In the genomic region with DNA sequence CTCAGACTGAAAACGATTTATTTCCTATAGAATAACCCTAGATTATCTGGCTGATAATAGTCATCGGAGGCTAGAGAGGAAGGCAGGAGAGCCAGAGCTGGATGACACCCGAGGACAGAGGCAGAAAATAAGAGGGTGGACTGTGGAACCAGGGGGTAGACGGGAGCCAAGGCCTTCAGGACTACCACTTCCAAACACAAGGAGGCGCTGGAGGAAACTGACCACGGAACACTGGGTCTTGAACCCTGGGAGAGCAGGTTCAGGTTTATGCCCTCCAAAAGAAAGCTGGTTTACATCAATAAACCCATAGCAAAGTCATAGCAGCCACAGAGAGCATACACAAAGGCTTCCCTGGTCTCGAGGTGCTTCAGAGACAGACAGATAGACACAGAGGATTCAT, we compare ENCODE assay signal across 10 mouse cellular contexts. TPM values are rescaled to one million over a fixed set of nuclear protein-coding genes. Genes with fewer than 3 reads are reported as not detected.
DNase-seq lines count a peak whose midpoint lies in the region; ATAC-seq and TF ChIP-seq lines count a peak whose summit lies in the region.
"Had no signal": no experiment of that assay in that cellular context is flagged by ENCODE, and none has a peak within 500 bp of the region (broad histone marks: within the 10 kb centered on the region; RNA-seq: fewer than 3 reads in every experiment).

No protein-coding gene starts in this region.

- H3K9ac ChIP-seq in intestine, embryonic 14.5 days (ENCODE audit: low read length) = no peak overlapping the region
- H3K9ac ChIP-seq in intestine, embryonic 15.5 days = no peak overlapping the region
- H3K9ac ChIP-seq in MEL (ENCODE audit: control insufficient read depth, low read depth, low read length, poor library complexity, severe bottlenecking) = no peak overlapping the region
- H3K9ac ChIP-seq in forebrain, embryonic 13.5 days = no peak overlapping the region
- H3K9ac ChIP-seq: limb, embryonic 15.5 days had no signal

- no peak overlapping the region for H3K4me2 ChIP-seq in intestine, embryonic 14.5 days (ENCODE audit: low read length)
- no peak overlapping the region for H3K4me2 ChIP-seq in intestine, embryonic 15.5 days (replicated peaks)
- H3K4me2 ChIP-seq in forebrain, embryonic 13.5 days = no peak overlapping the region
- H3K4me2 ChIP-seq: limb, embryonic 15.5 days had no signal

- H3K4me3 ChIP-seq in intestine, embryonic 14.5 days (ENCODE audit: low read depth, low read length) = no peak overlapping the region
- no peak overlapping the region for H3K4me3 ChIP-seq in intestine, embryonic 15.5 days (replicated peaks)
- no peak overlapping the region for H3K4me3 ChIP-seq in MEL (ENCODE audit: control insufficient read depth in 1 of 2, insufficient read depth in 1 of 2, low read depth in 2 of 2, low read length in 2 of 2)
- H3K4me3 ChIP-seq in forebrain, embryonic 13.5 days = no peak overlapping the region
- H3K4me3 ChIP-seq: limb, embryonic 15.5 days had no signal

- ATAC-seq in intestine, embryonic 14.5 days (replicated peaks; ENCODE audit: low FRiP score, low TSS enrichment, low read depth) = no peak
- ATAC-seq in intestine, embryonic 15.5 days = no peak
- ATAC-seq in forebrain, embryonic 13.5 days = no peak

- H3K36me3 ChIP-seq in intestine, embryonic 14.5 days (ENCODE audit: control insufficient read depth, insufficient read depth, low read length) = no peaks in the 10 kb centered on the region
- no peaks in the 10 kb centered on the region for H3K36me3 ChIP-seq in intestine, embryonic 15.5 days
- no peaks in the 10 kb centered on the region for H3K36me3 ChIP-seq in MEL (ENCODE audit: control insufficient read depth in 1 of 2, insufficient read depth in 2 of 2, low read length in 2 of 2)
- H3K36me3 ChIP-seq in forebrain, embryonic 13.5 days (ENCODE audit: poor library complexity, severe bottlenecking) = no peaks in the 10 kb centered on the region
- H3K36me3 ChIP-seq: limb, embryonic 15.5 days had no signal

- H3K4me1 ChIP-seq in intestine, embryonic 14.5 days (replicated peaks; ENCODE audit: control insufficient read depth, insufficient read depth, low read length) = no peaks in the 10 kb centered on the region
- H3K4me1 ChIP-seq in intestine, embryonic 15.5 days (replicated peaks) = 0 out of 2 replicates have a peak, but pooled peaks cover 2% of the 10 kb centered on the region
- H3K4me1 ChIP-seq in MEL (ENCODE audit: control insufficient read depth in 1 of 2, insufficient read depth in 2 of 2, low read length in 2 of 2) = peaks cover 0 to 4% of the 10 kb centered on the region in 2 experiments; a peak in 3 of 4 replicates
- no peaks in the 10 kb centered on the region for H3K4me1 ChIP-seq in forebrain, embryonic 13.5 days
- H3K4me1 ChIP-seq: limb, embryonic 15.5 days had no signal

- H3K27ac ChIP-seq in intestine, embryonic 14.5 days (ENCODE audit: low read depth) = no peak overlapping the region
- no peak overlapping the region for H3K27ac ChIP-seq in intestine, embryonic 15.5 days
- no peak overlapping the region for H3K27ac ChIP-seq in MEL (ENCODE audit: control insufficient read depth, low read depth, low read length)
- H3K27ac ChIP-seq in forebrain, embryonic 13.5 days = no peak overlapping the region
- H3K27ac ChIP-seq: limb, embryonic 15.5 days had no signal

- peak; percentile 65 for DNase-seq in intestine, embryonic 14.5 days (ENCODE audit: low spot score)
- DNase-seq in 416B (ENCODE audit: low read depth) (peak; percentile 41), MEL (ENCODE audit: low read depth, low spot score) (peak; percentile 47)
- peak; percentile 35 for DNase-seq in lung, postnatal 10 days
- no peak for DNase-seq in right cerebral cortex, postnatal 4 days
- no peak for DNase-seq in cerebellum, postnatal 10 days

- no peaks in the 10 kb centered on the region for H3K79me2 ChIP-seq in MEL (ENCODE audit: control insufficient read depth, insufficient read depth, low read length, poor library complexity)

- TF ChIP-seq EP300 in MEL (IDR thresholded peaks at IDR 0.05; ENCODE audit: low read depth in 1 of 2, low read length in 2 of 2) = no peak

- no peaks in the 10 kb centered on the region for H3K9me3 ChIP-seq in intestine, embryonic 14.5 days (ENCODE audit: control insufficient read depth, low read length)
- no peaks in the 10 kb centered on the region for H3K9me3 ChIP-seq in intestine, embryonic 15.5 days
- no peaks in the 10 kb centered on the region for H3K9me3 ChIP-seq in MEL (replicated peaks; ENCODE audit: insufficient read depth, low read length)
- H3K9me3 ChIP-seq in forebrain, embryonic 13.5 days (replicated peaks) = no peaks in the 10 kb centered on the region
- H3K9me3 ChIP-seq: limb, embryonic 15.5 days had no signal

- 25% methylated on average over 7 of the region's 7 CpGs for WGBS in intestine, embryonic 14.5 days
- WGBS in intestine, embryonic 15.5 days = 24% methylated on average over 7 of the region's 7 CpGs
- 29% methylated on average over 7 of the region's 7 CpGs for WGBS in forebrain, embryonic 13.5 days

- peak; percentile 31 for TF ChIP-seq RAD21 in MEL (IDR thresholded peaks at IDR 0.05; ENCODE audit: low read depth, low read length)

- peak; percentile 62 to 67 (median 64) for TF ChIP-seq CTCF in MEL (IDR thresholded peaks at IDR 0.05 in 2 of 3, conservative IDR thresholded peaks at IDR 0.05 in 1 of 3; ENCODE audit: control insufficient read depth in 1 of 3, insufficient read depth in 1 of 3, low read depth in 2 of 3, low read length in 3 of 3, poor library complexity in 1 of 3, severe bottlenecking in 1 of 3)

- TF ChIP-seq POLR2A in MEL (IDR thresholded peaks at IDR 0.05; ENCODE audit: control insufficient read depth in 1 of 2, insufficient read depth in 1 of 2, low read depth in 1 of 2, low read length in 2 of 2, poor library complexity in 1 of 2) = no peak

- H3K27me3 ChIP-seq in intestine, embryonic 14.5 days (replicated peaks; ENCODE audit: control insufficient read depth, insufficient read depth, low read length) = no peaks in the 10 kb centered on the region
- no peaks in the 10 kb centered on the region for H3K27me3 ChIP-seq in intestine, embryonic 15.5 days (replicated peaks)
- H3K27me3 ChIP-seq in MEL (ENCODE audit: control insufficient read depth in 1 of 2, insufficient read depth in 2 of 2, low read length in 2 of 2) = peaks cover 0 to 11% of the 10 kb centered on the region in 2 experiments; a peak in 3 of 4 replicates
- peaks cover 11% of the 10 kb centered on the region for H3K27me3 ChIP-seq in forebrain, embryonic 13.5 days

TF ChIP-seq in MEL, 35 proteins besides CTCF, POLR2A, EP300 and RAD21 (continues in another document):
- TF ChIP-seq ZC3H11A (IDR thresholded peaks at IDR 0.05; ENCODE audit: low read depth, low read length) (peak; percentile 37), ELF1 (IDR thresholded peaks at IDR 0.05; ENCODE audit: low read depth, low read length) (no peak), SMC3 (IDR thresholded peaks at IDR 0.05; ENCODE audit: low read depth, low read length) (peak; percentile 68), POLR2AphosphoS5 (IDR thresholded peaks at IDR 0.05; ENCODE audit: borderline replicate concordance, low read depth, low read length) (no peak), E2F4 (IDR thresholded peaks at IDR 0.05; ENCODE audit: borderline replicate concordance, low read depth, low read length) (no peak), RCOR1 (IDR thresholded peaks at IDR 0.05; ENCODE audit: low read depth, low read length) (no peak), KAT2A (conservative IDR thresholded peaks at IDR 0.05; ENCODE audit: low read depth, low read length) (no peak)

RNA-seq across cellular contexts. Expression of gene Ptx4, which starts 3.4 kb away (rescaled TPM):
- not detected in 2 replicates for polyA plus RNA-seq in intestine, embryonic 14.5 days (2014; fragmentation: Nextera tagmentation; extraction: Ambion mirVana)
- polyA plus RNA-seq in intestine, embryonic 15.5 days (2015; fragmentation: Nextera tagmentation; extraction: Ambion mirVana) = 0.15 and 0.25 TPM in 2 replicates
- not detected in 2 replicates for total RNA-seq in MEL (2012; rRNA removed)
- not detected for polyA plus RNA-seq in MEL (2012; ENCODE audit: insufficient read depth in 1 of 2, insufficient read length in 2 of 2, low read depth in 1 of 2, low replicate concordance in 2 of 2, missing spikeins in 1 of 2)
- not detected in 2 replicates for polyA plus RNA-seq in forebrain, embryonic 13.5 days (2015; fragmentation: Nextera tagmentation; extraction: Ambion mirVana)

RNA-seq across cellular contexts. Expression of gene Telo2, which starts 8.2 kb away (rescaled TPM):
- polyA plus RNA-seq in intestine, embryonic 14.5 days (2014; fragmentation: Nextera tagmentation; extraction: Ambion mirVana) = 36.7 and 42.3 TPM in 2 replicates
- 34.0 and 39.3 TPM in 2 replicates for polyA plus RNA-seq in intestine, embryonic 15.5 days (2015; fragmentation: Nextera tagmentation; extraction: Ambion mirVana)
- total RNA-seq in MEL (2012; rRNA removed) = 15.3 and 20.0 TPM in 2 replicates
- polyA plus RNA-seq in MEL (2012; ENCODE audit: insufficient read depth in 1 of 2, insufficient read length in 2 of 2, low read depth in 1 of 2, low replicate concordance in 2 of 2, missing spikeins in 1 of 2) = 10 to 100 TPM in 1 of 2 experiments, not detected in 1; 20.9 TPM
- polyA plus RNA-seq in forebrain, embryonic 13.5 days (2015; fragmentation: Nextera tagmentation; extraction: Ambion mirVana) = 41.2 and 45.3 TPM in 2 replicates

RNA-seq across cellular contexts. Expression of gene Clcn7, which starts 9.2 kb away (rescaled TPM):
- 20.0 and 22.0 TPM in 2 replicates for polyA plus RNA-seq in intestine, embryonic 14.5 days (2014; fragmentation: Nextera tagmentation; extraction: Ambion mirVana)
- 20.3 and 20.4 TPM in 2 replicates for polyA plus RNA-seq in intestine, embryonic 15.5 days (2015; fragmentation: Nextera tagmentation; extraction: Ambion mirVana)
- 9.8 and 10.9 TPM in 2 replicates for total RNA-seq in MEL (2012; rRNA removed)
- polyA plus RNA-seq in MEL (2012; ENCODE audit: insufficient read depth in 1 of 2, insufficient read length in 2 of 2, low read depth in 1 of 2, low replicate concordance in 2 of 2, missing spikeins in 1 of 2) = 10 to 100 TPM in 1 of 2 experiments, not detected in 1; 16.4 TPM
- 23.6 and 29.6 TPM in 2 replicates for polyA plus RNA-seq in forebrain, embryonic 13.5 days (2015; fragmentation: Nextera tagmentation; extraction: Ambion mirVana)

RNA-seq across cellular contexts. Expression of gene Ccdc154, which starts 38.3 kb away (rescaled TPM):
- polyA plus RNA-seq in intestine, embryonic 14.5 days (2014; fragmentation: Nextera tagmentation; extraction: Ambion mirVana) = 0.07 TPM in 2 replicates
- 0.16 and 0.19 TPM in 2 replicates for polyA plus RNA-seq in intestine, embryonic 15.5 days (2015; fragmentation: Nextera tagmentation; extraction: Ambion mirVana)
- 0.10 and 0.12 TPM in 2 replicates for total RNA-seq in MEL (2012; rRNA removed)
- polyA plus RNA-seq in MEL (2012; ENCODE audit: insufficient read depth in 1 of 2, insufficient read length in 2 of 2, low read depth in 1 of 2, low replicate concordance in 2 of 2, missing spikeins in 1 of 2) = under 1 TPM in 1 of 2 experiments, not detected in 1; 0.19 TPM
- polyA plus RNA-seq in forebrain, embryonic 13.5 days (2015; fragmentation: Nextera tagmentation; extraction: Ambion mirVana) = not detected in 2 replicates
- polyA plus RNA-seq: heart, embryonic 16.5 days had no signal

RNA-seq across cellular contexts. Expression of gene Tmem204, which starts 40.6 kb away (rescaled TPM):
- 23.5 and 24.2 TPM in 2 replicates for polyA plus RNA-seq in intestine, embryonic 14.5 days (2014; fragmentation: Nextera tagmentation; extraction: Ambion mirVana)
- 22.8 and 23.2 TPM in 2 replicates for polyA plus RNA-seq in intestine, embryonic 15.5 days (2015; fragmentation: Nextera tagmentation; extraction: Ambion mirVana)
- not detected in 2 replicates for total RNA-seq in MEL (2012; rRNA removed)
- under 1 TPM in 1 of 2 experiments, not detected in 1; 0.10 TPM for polyA plus RNA-seq in MEL (2012; ENCODE audit: insufficient read depth in 1 of 2, insufficient read length in 2 of 2, low read depth in 1 of 2, low replicate concordance in 2 of 2, missing spikeins in 1 of 2)
- polyA plus RNA-seq in forebrain, embryonic 13.5 days (2015; fragmentation: Nextera tagmentation; extraction: Ambion mirVana) = 7.7 and 10.1 TPM in 2 replicates

Comparison
In these comparisons a context has a peak if more than half of its experiments do, and no peak if none do; other contexts are left out.
1. DNase-seq: peak in intestine, embryonic 14.5 days (single experiment), 416B (single experiment), MEL (single experiment) and lung, postnatal 10 days (single experiment); none in right cerebral cortex, postnatal 4 days (single experiment) and cerebellum, postnatal 10 days (0 of 2).